Mouse (Mus musculus) regulatory T cell (primary cell): ENCODE data around the gene Slc41a2.
"Not testable (repeated sequence)": the region's sequence is repeated elsewhere in the genome, so short reads cannot be mapped to it uniquely, and the experiment has no call there.

Experiments used
- in situ Hi-C: fragments of 300-600 bp; cut with MboI, MseI; formaldehyde crosslinking; loops from one replicate; pipeline ENCODE4 v1.15.1; 2025; ENCODE audit warnings: high pct_unique_total_duplicates

Gene Slc41a2

DNA sequence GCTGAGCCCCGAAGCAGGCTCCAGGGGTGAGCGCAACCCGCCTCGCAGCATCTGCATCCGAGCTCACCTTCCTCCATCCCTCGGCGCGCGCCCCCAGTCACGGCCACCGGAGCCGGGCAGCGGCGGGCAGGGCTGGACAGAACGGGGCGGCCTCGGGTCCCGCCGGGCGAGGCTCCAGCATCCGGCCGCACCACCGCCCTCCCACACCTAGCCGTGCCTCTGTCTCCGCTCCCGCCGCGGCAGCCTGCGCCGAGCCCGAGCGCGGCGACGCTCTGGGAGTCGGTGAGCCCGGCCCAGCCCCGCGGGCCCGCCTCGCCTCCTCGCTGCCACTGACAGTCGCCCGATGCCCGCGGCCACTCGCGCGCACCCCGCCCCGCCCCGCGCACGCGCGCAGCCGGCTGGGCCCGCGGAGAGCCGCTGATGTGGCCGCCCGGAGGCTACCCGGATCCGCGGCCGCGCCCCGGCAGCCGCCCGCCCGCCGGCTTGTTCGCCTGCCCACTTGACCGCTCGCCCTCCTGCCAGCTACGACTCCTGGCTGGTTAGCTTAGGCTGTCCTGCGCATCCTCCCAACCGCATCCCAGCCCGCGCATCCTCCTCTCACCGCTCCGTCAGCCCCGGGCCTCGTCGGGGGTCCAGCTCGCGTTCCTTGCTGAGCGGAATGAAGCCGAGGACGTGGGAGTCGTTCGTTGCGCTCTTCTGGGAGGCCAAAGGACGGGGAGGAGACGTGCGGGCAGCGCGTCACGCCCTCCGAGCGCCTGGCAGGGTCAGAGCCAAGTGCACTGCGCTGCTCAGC lies at the start of gene Slc41a2:
Gene Slc41a2 (minus strand): TSS at position 724 of the 793 bp plus-strand sequence.
- in situ Hi-C loops = no loop called here

DNA sequence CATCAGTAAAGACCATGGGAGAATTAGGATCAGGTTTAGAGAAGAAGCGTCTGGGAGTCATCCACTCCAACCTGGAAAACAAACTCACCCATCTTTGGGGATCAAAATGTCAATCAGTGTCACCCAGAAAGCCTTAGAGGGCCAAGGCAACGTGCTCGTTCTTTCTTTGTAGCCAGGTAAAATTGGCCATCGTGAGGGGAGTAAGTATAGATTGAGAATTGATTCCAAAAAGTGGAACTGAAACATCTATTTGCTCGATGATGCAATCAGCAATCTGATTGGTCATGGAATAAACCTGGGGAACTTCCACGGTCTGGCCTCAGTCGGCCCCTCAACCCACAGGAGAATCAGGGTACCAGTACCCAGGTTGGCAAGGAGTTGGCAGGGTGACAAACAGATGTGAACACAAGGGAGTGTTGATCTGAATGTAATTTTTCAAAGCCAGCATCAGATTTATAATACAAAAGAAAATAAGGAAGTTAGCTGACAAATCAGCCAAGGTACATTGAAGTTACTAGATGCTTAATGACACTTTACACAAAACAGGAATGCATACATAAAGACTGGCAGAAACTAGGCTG lies 47.7 kb upstream of the Slc41a2 start:
- in situ Hi-C loops = no loop called here

DNA sequence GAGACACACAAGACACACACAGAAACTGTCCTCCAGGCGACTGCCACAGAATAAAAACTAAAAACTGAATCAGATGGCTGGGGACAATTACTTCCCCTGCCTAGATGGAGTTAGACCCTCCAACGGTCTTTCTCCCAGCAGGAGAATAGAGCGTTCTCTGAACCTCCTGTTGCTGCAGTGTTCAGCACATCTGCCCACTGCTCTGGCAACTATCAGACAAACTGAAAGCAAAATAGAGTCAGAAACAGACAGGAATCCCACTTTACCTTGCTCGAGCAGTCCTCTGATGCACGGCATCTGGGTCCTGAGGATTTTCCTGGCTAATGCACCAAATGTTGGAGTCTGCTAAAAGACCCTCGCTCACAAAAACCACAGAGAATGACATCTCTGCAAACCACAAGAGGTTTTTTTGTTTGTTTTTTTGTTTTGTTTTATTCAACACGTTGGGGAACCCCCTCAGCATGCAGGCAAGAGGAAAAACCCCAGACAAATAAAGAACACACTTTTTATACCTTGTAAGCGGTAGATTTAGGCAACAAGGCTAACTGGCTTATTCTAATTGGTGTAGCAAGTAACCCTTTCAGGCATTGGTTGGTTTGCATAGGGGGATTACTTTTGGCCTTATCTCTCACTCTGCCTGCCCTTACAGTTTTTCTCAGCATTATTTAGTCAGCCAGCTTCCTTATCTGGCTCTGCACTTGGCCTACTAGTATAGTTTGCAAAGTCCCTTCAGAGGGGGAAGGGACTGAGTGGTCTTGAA lies 47.0 kb upstream of the Slc41a2 start:
- in situ Hi-C loops = no loop called here

DNA sequence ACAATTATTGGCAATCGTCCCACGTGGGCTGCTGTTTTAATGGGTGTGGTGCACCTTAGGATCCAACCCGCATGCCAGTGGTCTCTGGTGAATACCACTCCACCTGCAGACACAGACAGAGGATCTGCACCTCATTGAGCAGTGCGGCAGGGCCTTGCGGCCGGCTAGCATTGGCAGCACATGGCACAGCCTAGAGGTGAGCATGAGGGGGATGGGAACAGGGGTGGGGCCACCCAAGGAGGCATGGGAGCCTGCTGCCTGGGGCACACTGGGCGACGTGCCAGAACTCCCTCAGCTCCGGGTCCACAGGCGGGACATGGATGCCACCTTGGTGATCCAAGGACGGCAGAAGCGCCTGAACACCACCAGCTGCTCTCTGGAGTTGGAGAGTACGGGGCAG lies 46.2 kb upstream of the Slc41a2 start:
- in situ Hi-C loops = no loop called here

DNA sequence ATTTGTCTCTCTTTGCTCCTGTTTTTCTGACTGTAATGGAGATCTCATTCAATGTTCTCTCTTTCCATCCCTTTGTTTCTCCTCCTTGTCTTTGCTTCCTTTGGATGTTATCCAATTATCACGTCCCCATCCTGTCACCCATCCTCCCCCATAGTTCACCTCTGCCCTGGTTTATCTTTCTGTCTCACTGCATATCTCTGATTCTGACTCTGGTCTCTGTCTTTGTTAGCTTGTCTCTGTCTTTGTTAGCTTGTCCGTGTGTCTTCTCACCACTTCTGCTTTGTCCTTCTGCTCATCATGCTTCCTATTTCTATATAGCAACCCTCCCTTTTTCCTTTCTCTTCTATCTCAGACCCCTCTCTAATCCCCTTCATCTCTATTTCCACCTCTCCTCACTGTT lies 45.3 kb upstream of the Slc41a2 start:
- in situ Hi-C loops = no loop called here

DNA sequence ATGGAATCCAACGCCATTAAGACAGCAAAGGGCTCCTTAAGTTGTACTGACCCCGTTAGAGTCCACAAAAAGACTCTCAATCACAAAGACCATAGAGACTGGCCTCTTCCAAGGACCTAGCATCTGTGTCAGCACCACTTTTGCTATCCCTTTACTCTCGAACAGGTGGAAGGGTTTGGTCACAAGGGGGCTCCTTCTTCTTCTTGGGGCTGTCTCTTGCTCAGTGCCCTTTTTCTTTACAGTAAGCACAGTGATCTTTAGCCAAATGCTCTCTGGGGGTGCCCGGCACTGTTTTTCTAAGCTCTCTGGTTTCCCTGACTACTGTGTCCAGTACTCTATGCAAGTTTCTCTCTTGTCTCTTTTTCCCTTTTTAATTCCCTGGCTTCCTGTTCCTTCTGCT lies 44.8 kb upstream of the Slc41a2 start:
- in situ Hi-C loops = no loop called here

DNA sequence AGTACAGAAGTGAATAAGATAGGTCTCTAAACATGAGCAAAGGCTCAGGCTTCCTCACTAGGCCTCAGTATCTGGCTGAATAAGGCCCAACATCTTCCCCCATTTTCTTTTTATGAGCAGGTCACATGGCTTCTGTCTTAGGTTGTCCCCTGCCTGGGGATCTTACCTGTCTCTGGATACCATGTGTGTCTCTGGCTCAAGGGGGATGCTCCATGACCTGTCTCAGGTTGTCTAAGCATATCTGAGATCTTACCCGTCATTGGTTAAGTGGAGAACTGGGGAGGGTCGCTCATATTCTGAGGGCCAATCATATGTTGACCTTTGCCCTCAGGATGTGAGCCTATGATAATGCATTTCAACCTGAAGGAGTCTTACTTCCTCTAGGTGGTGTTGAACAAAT lies 42.8 kb upstream of the Slc41a2 start:
- in situ Hi-C loops = no loop called here

DNA sequence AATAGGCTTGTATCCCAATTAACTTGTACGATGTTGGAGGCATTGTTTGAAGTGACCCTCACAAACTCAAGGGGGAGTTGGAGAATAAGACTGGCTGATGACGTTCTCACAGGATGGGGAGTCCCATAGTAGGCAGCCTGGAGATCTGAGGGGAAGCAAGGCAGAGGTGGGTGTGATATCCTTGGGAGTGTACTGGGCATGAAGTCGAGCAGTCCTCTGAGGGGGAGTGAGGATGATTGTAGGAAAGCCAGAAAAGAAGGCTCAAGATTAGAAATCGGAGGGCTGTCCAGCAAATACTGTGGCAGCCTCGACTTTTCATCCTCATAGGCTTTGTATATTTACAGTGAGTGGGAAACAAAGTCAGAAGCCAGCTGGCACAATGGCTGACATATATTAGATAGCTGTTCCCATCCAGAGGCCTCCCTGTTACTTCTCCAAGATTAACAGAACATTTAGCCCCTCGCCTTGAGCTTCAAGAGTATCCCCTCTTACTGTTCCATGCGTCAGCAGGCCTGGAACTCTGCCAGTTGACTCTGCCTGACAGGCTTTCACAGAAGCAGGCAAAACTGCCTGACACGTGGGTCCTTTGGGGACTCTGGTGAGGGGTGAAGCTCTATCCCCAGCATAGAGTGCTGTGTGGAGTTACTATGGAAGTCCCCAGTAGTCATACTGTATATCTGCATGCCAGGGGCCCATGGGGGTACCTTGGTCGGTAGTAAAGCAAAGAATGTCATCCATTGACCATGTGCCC lies 40.6 kb upstream of the Slc41a2 start:
- in situ Hi-C loops = no loop called here

DNA sequence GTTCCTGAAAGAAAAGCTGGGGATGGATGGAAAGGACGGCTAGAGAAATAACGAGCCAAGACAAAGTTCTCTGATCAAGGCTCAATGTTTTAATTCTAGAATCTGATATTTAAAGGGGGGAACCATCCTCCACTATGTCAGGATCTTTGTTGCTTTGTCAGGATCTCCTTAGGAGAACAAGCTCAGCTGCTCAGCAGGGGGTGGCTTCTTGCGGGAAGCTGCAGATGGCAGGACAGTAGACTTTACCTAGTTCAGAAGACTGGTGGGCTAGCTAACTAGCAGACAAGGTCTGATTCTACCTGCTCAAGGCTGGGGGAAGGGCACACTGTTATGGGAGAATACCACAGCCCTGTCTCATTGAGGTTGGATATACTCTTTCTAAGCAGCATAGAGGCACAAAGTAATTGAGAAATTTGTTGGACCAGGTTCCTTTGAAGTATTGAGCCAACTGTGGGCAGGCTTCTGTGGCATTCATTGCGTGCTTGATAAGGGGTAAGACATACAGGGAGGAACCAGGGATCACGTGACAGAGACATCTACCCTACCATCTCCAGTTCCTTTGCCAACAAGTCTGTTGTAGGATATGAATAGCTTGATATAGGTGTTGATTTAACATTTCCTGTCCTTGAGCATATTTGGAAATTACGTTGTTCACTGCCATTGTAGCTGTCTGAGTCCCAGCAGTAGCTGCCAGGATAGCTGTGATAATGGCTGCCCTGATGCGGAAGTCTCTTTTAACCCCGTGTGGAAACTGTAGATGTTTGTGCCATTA lies 39.4 kb upstream of the Slc41a2 start:
- in situ Hi-C loops = no loop called here

DNA sequence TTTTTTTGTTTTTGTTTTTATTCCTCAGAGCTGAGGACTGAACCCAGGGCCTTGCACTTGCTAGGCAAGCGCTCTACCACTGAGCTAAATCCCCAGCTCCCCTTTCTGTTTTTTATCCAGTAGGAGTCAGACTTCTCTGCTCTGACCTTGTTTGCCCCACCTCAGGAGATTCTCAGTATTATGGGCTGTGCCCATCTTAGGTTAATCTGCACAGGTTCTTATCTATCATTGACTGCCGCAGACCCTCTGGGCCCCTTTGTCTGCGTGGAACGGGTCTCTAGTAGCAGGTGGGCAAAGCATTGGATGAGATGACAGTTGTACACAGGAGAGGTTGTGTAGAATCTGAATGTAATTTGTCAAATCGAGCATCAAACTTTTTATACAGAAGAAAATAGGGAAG lies 37.8 kb upstream of the Slc41a2 start:
- in situ Hi-C loops = not testable (repeated sequence)

DNA sequence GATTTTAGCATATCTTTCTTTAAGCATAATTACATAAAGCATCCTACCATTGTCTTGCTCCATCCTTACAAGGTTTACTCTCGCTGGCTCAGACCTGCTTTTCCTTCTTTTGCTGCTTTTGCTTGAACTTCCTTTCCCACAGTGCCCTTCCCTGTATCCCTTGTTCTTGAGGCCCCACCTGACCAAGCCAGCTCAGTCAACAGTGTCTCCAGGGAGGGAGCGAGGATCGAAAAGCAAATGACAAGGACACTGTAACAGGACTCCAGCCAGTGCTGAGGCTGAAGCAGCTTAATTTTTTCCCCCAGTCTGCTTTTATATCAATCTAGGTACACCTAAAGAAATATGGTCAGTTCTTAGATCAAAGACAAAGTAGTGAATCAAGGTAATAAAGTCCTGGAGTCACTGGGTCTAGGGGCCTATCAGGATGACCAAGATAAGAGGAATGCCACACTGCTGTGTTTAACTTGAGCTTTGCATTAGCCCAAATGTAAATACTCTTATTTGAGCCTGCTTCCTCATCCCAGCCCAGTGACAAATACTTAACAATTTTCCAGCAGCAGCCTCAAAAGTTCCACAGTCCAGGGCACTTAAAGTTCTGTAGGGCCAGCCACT lies 36.5 kb upstream of the Slc41a2 start:
- in situ Hi-C loops = no loop called here

DNA sequence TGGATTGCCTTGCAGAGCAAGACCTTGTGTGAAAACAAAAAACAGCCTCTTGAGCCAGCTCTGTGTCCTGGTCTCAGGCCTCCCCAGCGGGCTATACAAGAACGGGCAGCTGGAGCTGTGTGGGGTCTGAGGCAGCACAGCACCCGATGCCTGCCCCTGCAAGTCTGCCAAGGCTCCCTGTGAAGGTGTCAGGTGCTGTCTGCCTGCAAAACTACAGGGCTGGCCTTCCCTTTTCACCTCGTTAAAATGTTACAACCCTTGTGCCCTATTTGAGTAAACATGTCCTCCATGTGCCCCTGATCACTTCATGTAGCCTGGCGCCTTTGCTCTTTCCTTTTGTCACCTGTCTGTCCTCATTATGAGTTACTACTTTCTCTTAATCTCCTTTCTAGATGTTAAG lies 31.2 kb upstream of the Slc41a2 start:
- in situ Hi-C loops = no loop called here

DNA sequence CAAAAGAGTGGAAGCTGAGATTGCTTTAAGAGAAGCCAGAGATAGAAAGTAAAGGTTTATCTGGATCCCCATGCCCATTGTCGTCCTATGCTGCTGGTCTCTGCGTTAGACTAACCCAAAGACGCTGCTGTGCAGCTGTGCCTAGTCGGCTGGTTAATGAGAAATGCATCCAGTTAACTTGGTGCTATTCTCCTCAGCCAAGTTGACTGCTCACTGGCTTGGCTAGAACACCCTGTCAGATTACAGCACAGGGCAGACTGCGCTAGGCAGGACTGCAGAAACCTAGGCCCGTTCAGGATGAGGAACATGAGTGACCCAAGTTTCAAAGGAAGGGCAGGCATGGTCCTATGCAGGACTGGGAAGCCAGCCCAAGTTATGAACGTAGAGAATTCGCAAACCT lies 25.8 kb upstream of the Slc41a2 start:
- in situ Hi-C loops = no loop called here

DNA sequence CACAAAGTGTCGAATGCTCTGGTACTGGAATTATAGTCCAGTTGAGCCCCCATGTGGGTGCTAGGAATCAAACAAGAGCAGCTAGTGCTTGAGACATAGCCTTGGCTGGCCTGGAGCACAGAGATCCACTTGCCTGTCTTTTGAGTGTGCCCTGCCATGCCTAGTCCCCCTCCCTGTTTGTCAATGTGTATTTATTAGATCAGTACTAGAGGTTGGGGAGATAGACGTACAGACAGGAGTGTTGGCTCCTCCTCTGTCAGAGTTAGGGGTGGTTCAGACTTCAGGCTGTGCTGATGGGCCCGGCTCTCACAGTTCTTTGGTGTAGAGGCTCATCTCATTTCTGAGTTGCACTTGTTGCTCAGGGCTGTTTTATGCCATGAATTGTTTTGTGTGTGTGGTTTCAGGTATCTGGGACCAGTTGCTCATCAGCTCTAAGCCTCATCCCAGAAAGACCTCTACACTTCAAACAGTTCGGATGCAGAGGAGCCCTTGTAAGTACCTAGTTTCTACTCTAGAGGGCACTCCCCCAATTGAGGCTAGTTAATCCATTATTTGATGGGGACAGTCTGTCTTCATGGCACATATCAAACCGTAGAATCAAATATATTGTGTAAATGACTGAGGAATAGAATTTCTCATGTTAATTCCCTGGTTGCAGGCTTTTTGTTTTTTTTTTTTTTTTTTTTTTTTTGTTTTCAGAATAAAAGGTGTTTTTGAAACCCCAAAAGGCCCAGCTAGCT lies 24.1 kb upstream of the Slc41a2 start:
- in situ Hi-C loops = no loop called here

DNA sequence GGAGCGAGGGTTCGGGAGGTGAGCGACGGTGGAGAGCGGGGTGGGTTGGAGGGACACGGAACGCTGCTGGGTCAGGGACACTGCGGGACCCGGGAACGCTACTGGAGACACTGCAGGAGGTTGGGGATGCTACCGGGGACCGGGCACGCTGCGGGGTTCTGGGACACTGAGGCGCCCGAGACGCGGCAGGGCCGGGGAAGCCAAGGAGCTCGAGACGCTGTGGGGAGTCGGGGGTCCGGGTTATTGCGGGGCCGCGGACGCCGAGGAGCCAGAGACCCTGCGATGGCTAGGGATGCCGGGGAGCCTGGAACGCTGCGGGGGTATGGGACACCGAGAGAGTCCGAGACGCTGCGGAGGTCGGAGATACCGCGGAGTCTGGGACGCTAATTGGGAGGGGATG lies 22.7 kb upstream of the Slc41a2 start:
- in situ Hi-C loops = no loop called here

DNA sequence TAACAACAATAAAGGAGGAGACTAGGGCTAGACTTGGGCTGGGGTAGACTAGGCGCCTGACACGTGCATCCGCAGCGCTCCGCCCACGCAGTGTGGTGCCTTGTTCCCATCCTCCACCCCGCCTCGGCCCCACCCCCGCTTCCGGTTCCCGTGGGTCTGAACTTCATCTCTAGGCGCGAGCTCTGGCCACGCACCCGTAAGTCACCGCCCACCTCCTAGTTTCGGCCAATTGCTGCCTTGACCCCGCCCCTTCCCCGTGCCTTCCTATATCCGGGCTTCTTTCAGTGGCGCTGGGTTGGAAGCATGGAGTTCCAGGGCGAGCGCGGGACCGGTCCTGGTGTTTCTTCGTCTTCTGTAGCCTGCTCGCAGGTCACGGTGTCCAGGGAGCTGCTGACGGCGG lies 22.3 kb upstream of the Slc41a2 start, which contains the start of gene D10Wsu102e:
Gene D10Wsu102e (plus strand): TSS at position 266 of the 400 bp plus-strand sequence.
- in situ Hi-C loops = no loop called here

DNA sequence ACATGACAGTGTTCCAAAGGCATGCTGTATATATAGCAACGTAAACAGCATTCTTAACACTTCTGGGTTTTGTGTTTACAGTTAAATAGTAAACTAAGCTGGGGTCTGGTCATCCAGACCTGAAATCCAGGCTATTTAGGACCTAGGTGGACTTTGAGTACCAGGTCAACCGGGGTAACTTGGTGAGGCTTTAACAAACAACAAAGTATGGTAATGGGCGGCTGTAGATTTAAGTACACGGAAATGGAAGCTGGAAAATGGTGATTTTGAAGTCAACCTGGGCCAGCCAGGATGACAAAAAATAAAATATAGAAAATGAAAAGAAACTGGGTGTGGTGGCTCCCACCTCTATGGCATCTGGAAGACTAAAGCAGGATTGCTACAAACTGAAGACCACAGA lies 21.8 kb upstream of the Slc41a2 start:
- in situ Hi-C loops = no loop called here

DNA sequence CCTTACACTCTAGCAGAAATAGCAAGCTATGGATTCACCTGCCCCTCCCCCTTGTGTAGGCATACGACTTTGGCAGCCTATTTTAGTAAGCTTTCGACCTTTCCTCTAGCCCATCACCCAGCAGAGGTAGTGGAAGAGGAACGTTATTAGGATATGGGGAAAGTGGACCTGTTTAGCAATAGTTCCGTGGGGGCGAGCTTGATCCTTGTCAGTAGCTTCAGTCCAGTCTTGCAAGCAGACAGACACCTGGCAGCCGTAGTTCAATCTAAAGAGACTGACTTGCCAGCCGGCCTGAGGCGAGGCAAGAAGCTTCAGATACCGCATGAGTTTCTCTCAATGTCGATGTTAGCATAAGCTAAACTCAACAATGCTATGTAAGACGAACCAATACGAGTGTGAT lies 18.7 kb upstream of the Slc41a2 start:
- in situ Hi-C loops = no loop called here

DNA sequence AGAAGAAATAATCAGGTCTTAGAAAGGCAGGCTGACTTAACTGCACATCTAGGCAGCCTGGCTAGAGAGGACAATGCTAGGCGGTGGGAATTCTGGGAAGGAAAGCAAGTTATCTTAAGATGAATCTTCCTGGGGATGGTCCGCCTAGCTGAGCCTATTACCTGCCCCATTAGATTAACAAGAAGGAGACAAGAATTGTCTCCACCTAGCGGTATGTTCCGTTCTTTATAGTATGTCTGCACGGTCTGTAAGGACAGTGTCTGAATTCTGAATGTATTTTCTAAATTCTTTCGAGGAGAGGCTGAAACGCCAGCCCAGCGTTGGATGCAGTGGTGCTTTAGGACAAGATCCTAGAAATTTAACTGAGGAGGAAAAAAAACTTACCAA lies 16.6 kb upstream of the Slc41a2 start:
- in situ Hi-C loops = loop anchor here (5.0 kb wide), 1 partner anchor 102 kb away; no protein-coding TSS in a partner anchor
